Mouse (Mus musculus): ENCODE results near the gene Tll2.

Gene Tll2

GRCm38 (mm10) chr19:41087901-41088300 is 118.7 kb downstream of the Tll2 start:
- DNase-seq (ENCODE audit: low read depth) = no peak

- DNase-seq (ENCODE audit: low read depth) = peak; percentile 75
These were observed 119.9 kb downstream of the Tll2 start for GRCm38 (mm10) chr19:41086700-41087099.

DNA sequence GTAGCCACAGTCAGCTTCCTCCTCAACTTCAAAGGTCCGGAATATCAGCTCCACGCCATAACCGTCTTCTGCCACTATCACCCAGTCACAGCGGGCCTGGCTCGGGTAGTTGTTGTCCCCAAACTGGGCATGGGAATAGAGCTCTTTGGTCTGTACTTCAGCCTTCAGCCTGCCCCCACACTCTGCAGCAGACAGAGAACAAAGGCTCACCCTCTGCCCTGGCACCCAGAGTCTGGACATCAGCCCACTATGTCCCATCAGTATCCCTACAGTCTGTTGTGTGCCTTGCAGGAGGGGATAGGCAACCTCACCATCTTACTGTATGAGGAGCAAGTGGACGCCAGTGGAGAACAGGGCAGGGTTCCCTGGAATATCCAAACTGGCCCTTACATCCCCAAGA is 120.3 kb downstream of the Tll2 start:
- no peak for DNase-seq (ENCODE audit: low read depth)

- DNase-seq (ENCODE audit: low read depth) = no peak
These were observed 123.0 kb downstream of the Tll2 start for GRCm38 (mm10) chr19:41083646-41084045.

DNA sequence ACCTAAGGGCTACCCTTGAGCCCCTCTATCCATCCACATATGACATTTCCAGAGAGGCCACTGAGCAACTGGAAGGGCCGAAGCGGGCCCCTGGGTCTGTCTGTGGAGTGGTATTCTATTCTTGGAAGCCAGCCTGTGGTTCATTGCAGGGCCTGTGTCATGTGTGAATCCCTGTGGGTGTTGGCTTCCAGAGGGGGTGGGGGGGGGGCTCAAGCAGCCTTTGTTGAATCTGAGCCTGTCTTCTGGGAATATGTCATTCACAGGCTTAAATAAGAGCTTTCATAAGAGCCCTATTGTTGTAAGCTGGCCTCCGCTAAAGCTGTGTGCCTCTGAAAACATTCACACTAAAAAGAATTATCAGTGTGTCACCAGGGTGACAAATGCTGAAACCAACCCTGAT is 125.0 kb downstream of the Tll2 start:
- no peak for DNase-seq (ENCODE audit: low read depth)

GRCm38 (mm10) chr19:41076906-41077305 is 129.7 kb downstream of the Tll2 start, which contains the start of gene Opalin:
TSS of gene Opalin (minus strand) at chr19:41077113.
- no peak for DNase-seq (ENCODE audit: low read depth)

DNA sequence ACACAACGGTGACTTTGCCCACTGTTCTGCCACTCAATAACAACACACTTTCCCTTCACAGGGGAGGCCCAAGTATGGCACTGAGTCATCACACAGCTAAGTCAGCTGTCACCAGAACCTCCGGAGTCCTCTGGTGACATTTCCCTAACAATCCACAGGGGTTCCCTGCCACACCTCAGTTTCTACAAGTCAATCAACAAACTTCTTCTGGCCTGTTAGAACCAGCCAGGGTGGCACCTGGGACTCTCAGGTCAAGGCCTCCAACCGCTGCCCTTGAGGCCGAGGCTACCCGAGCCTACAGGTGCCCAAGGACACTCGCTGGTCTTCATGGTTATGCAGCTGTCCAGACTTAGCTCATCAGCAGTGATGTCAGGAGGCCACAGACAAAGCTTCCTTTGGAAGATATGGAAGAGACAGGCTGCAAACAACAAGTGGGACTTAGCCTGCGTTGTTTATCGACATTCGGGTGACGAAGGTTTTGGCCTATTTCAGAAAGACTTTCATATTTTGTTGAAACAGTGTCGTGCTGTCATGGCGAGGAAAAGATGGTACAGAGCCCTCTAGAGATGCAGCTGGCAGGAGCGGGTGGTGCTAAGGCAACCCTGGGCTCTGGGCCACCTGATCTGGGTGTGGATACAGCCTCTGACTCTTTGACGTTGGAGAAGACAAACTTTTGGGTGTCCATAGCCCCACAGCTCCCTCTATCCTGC is 132.7 kb downstream of the Tll2 start:
- no peak for DNase-seq (ENCODE audit: low read depth)

GRCm38 (mm10) chr19:41071500-41071899 is 135.1 kb downstream of the Tll2 start:
- peak; percentile 95 for DNase-seq (ENCODE audit: low read depth)

DNA sequence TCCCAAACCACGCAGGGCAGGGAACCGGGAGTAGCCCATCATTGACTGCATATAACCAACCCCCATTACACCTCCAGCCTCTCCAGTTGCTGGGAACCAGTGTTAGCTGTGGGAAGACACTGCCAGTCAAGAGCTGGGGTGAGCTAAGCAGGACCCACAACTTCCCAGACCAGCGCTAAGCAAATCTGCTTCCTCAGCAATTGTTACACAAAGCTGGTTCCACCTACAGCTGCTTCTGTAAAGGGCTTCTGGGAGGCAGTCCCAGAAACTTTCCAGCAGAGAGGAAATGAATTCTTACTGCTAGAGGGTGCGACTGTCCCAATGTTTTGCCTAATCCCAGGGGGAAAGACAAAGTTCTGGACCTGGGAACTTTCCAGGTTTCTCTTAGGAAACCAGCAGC is 151.9 kb downstream of the Tll2 start:
- DNase-seq (ENCODE audit: low read depth) = no peak

DNA sequence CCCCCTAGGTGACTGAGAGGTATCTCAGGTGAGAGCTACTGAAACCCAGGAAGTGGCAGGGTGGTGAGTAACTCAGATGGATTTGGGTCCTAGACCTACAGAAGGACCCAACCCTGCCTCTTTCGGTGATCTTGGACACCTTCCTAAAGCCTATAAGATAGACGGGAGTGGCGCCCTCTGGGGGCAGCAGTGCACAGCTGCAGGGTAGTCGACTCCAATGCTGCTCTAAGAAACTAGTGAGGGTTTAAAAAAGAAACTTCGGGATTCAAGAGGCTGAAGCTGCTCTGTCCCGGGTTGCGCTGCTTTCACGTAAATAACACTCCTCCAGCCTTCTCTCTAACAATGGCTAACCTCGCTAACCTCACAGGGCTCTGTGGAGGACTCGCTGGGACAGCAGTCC is 153.1 kb downstream of the Tll2 start:
- peak; percentile 72 for DNase-seq (ENCODE audit: low read depth)

GRCm38 (mm10) chr19:41052247-41052646 is 154.4 kb downstream of the Tll2 start:
- DNase-seq (ENCODE audit: low read depth) = no peak

DNA sequence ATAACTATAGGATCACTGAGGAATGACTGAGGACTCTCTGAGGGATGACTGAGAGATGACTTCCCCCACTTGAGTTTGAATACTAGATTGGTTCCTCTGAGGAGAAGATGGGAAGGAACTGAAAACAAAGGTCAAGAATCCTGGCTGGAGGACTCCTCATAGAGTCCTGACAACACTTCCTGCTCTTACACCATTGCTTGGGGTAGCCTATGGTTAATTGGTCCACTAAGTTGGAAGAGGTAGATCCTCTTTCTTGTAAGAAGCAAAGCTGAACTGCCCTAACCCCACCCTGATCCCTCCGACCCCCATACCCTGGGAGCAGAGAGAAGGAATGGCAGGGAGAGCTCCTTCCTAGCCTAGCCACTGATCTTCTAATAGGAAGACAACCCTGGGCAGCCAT is 154.9 kb downstream of the Tll2 start:
- DNase-seq (ENCODE audit: low read depth) = no peak

- DNase-seq (ENCODE audit: low read depth) = no peak
These were observed 158.5 kb downstream of the Tll2 start for GRCm38 (mm10) chr19:41048187-41048559.

DNA sequence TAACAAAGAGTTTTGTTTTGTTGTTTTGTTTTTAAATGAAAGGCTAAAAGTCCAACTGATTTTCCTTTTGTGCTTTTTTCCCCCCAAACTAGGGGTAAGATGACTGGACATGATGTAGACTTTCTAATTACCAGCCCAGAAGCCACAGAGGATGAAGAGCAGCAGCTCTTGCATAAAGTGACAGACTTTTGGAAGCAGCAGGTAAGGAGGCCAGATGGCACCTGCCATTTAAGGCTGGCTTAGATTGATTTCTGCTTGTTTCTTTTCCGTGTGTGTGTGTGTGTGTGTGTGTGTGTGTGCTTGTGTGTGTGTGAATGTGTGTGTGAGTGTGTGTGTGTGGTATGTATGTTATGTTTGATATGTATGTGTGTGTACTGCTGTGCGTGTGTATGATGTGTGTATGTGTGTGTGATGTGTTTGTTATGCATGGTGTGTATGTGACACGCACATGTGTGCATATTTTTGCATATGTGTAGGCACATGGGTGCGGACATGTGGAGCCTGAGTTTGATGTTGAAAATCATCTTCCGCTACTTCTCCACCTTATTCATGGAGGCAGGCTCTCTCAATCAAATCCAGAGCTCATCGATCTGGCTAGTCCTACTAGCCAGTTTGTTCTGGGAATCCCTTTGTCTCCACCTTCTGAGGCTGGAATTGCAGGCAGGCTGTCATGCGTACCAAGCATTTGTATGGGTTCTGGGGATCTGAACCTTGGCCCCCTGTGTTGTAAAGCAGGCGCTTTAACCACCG is 159.0 kb downstream of the Tll2 start:
- DNase-seq (ENCODE audit: low read depth) = no peak

DNA sequence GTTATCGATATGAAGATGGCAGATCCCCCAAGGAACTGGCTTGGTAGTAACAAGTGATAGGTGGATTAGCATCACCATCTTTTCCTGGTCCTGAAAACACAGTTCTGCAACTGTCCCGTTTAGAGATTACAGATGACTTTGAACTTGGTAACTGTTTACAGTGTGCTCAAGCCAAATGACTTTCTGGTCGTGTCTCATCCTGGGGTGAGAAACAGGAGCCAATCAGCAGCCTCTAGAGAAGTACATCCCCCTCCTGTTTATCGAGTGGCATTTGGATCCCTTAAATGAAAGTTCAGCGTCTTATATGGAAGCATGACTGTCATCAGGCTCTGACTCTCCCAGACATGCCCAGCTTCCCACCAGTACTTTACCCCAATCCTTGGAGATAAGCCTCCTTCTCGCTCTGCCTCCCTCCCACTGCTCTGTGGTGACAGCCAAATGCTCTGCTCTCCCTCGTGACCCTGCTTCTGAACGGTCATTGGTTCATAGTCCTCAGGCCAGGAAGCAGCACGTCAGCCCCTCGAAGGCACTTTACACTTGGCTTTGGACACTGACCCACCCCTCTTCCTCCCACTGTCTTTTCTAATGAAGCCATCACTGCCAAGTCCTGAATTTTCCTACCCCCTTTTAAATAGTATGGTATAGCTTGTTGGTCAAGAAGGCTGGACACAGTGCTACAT is 161.4 kb downstream of the Tll2 start:
- DNase-seq (ENCODE audit: low read depth) = no peak

- DNase-seq (ENCODE audit: low read depth) = peak; percentile 16
These were observed 167.5 kb downstream of the Tll2 start for GRCm38 (mm10) chr19:41039110-41039509.

DNA sequence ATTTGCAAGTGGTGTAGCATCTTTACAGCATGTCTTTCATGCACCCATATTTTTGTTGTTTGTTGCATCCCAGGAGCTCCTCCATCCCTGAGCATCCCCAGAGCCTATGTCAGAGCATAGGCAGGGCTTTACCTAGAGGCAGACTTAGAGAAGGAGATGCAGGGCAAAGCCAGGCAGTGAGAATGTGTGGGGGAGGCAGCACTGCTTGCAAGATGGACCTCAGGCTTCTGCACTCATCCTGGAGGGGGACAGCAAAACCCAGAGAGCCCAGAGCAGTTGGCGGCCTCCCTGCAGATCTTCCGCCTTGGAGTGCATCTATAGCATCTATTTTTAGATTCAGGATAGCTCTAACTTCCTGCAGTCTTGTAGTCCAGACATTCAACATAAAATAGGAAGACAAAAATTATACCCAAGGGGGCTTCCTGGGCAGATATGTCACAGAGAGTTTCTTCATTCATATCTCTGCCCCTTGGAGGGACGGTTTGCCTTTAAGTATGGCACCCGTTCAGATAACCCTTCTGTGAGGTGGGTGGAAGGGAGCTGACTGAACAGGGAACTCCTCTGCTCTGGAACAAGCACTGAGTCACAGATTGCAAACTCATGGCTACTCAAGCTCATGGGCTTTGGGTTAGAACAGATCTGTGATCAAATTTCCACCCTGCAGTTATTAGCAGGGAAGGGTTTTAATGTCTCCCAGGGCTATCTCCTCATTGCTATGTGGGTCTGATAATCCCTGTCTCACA is 170.7 kb downstream of the Tll2 start:
- DNase-seq (ENCODE audit: low read depth) = no peak
